Mouse (Mus musculus) forebrain, embryonic 12.5 days (tissue): Measurements from ENCODE around the gene St6galnac3. TPM values are rescaled to one million over a fixed set of nuclear protein-coding genes. Genes with fewer than 3 reads are reported as not detected.

Experiments
- ATAC-seq: fragments of 200-750 bp; cut with Nextera tagmentation; 2 replicates; pipeline ENCODE4 v1.8.0; 2017; ENCODE audit warnings: moderate TSS enrichment; ENCODE audit not compliant: low FRiP score
- H3K27ac ChIP-seq: fragments of 300-500 bp; sonication (generic); 2 replicates; pipeline ENCODE4 v1.5.1; 2016; ENCODE audit warnings: mild to moderate bottlenecking
- H3K27me3 ChIP-seq: fragments of 300-500 bp; sonication (generic); 2 replicates; pipeline ENCODE4 v1.6.1; 2016; ENCODE audit warnings: mild to moderate bottlenecking
- H3K36me3 ChIP-seq: fragments of 300-500 bp; sonication (generic); replicated peaks from 2 replicates; pipeline ENCODE4 v1.6.1; 2016; ENCODE audit warnings: mild to moderate bottlenecking
- H3K4me1 ChIP-seq: fragments of 300-500 bp; sonication (generic); 2 replicates; pipeline ENCODE4 v1.6.1; 2016
- H3K4me2 ChIP-seq: fragments of 300-500 bp; sonication (generic); 2 replicates; pipeline ENCODE4 v1.6.1; 2016; ENCODE audit warnings: mild to moderate bottlenecking, moderate library complexity
- H3K4me3 ChIP-seq: fragments of 300-500 bp; sonication (generic); replicated peaks from 2 replicates; pipeline ENCODE4 v1.5.1; 2016; ENCODE audit warnings: mild to moderate bottlenecking
- H3K9ac ChIP-seq: fragments of 300-500 bp; sonication (generic); 2 replicates; pipeline ENCODE4 v1.6.1; 2016; ENCODE audit warnings: mild to moderate bottlenecking
- H3K9me3 ChIP-seq: fragments of 300-500 bp; sonication (generic); 2 replicates; pipeline ENCODE4 v1.6.1; 2016
- WGBS: fragments of 180-500 bp; shearing (Covaris S2); methylation state at CpG from one replicate; pipeline ENCODE4 v1.1.7; 2016; 5-methylcytosine and 5-hydroxymethylcytosine counted together
- polyA plus RNA-seq: library from polyadenylated mRNA; unstranded; fragments of >200 nt; fragmentation: Nextera tagmentation; extraction: Ambion mirVana; gene quantifications from 2 replicates; pipeline ENCODE4 v1.2.1, GENCODE M21; 2016

St6galnac3 gene
- polyA plus RNA-seq, 1 experiment from 2014 or later, result 26.9 TPM

GRCm38 (mm10) chr3:153681720-153682119 lies 43.3 kb downstream of the St6galnac3 start:
- no peaks in the 10 kb centered on the region for H3K4me1 ChIP-seq
- H3K4me3 ChIP-seq, result no peak overlapping the region
- no peak for ATAC-seq
- WGBS, result 95% methylated on average over 9 of the region's 9 CpGs
- H3K9ac ChIP-seq, result no peak overlapping the region
- no peak overlapping the region for H3K27ac ChIP-seq
- no peaks in the 10 kb centered on the region for H3K27me3 ChIP-seq
- H3K36me3 ChIP-seq, result no peaks in the 10 kb centered on the region
- no peak overlapping the region for H3K4me2 ChIP-seq
- H3K9me3 ChIP-seq, result no peaks in the 10 kb centered on the region

GRCm38 (mm10) chr3:153675832-153676231 lies 49.1 kb downstream of the St6galnac3 start:
- peaks cover 19% of the 10 kb centered on the region for H3K4me1 ChIP-seq
- H3K27ac ChIP-seq, result 0 out of 2 replicates have a peak overlapping the region, but pooled peaks have one; percentile 8
- 3% methylated on average over 7 of the region's 7 CpGs for WGBS
- H3K4me3 ChIP-seq, result no peak overlapping the region
- H3K9ac ChIP-seq, result no peak overlapping the region
- no peaks in the 10 kb centered on the region for H3K36me3 ChIP-seq
- H3K4me2 ChIP-seq, result peak overlapping the region; percentile 28
- no peaks in the 10 kb centered on the region for H3K9me3 ChIP-seq
- no peaks in the 10 kb centered on the region for H3K27me3 ChIP-seq
- peak; percentile 75 for ATAC-seq

GRCm38 (mm10) chr3:153675073-153675472 lies 49.9 kb downstream of the St6galnac3 start:
- no peaks in the 10 kb centered on the region for H3K27me3 ChIP-seq
- peaks cover 19% of the 10 kb centered on the region for H3K4me1 ChIP-seq
- H3K9me3 ChIP-seq, result no peaks in the 10 kb centered on the region
- no peak overlapping the region for H3K4me2 ChIP-seq
- no peaks in the 10 kb centered on the region for H3K36me3 ChIP-seq
- WGBS, result 32% methylated on average over 12 of the region's 12 CpGs
- H3K9ac ChIP-seq, result no peak overlapping the region
- peak; percentile 42; the same call in 1 of the 2 replicates for ATAC-seq
- no peak overlapping the region for H3K27ac ChIP-seq
- no peak overlapping the region for H3K4me3 ChIP-seq

GRCm38 (mm10) chr3:153674359-153674758 lies 50.6 kb downstream of the St6galnac3 start:
- H3K27me3 ChIP-seq, result no peaks in the 10 kb centered on the region
- H3K4me3 ChIP-seq, result no peak overlapping the region
- no peaks in the 10 kb centered on the region for H3K36me3 ChIP-seq
- H3K9ac ChIP-seq, result no peak overlapping the region
- peaks cover 19% of the 10 kb centered on the region for H3K4me1 ChIP-seq
- no peak overlapping the region for H3K27ac ChIP-seq
- no peak for ATAC-seq
- H3K4me2 ChIP-seq, result no peak overlapping the region
- no peaks in the 10 kb centered on the region for H3K9me3 ChIP-seq
- WGBS, result 90% methylated on average over 8 of the region's 8 CpGs

GRCm38 (mm10) chr3:153673451-153673850 lies 51.5 kb downstream of the St6galnac3 start:
- peaks cover 24% of the 10 kb centered on the region for H3K4me1 ChIP-seq

GRCm38 (mm10) chr3:153670953-153671674 lies 53.9 kb downstream of the St6galnac3 start:
- WGBS, result 91% methylated on average over 10 of the region's 10 CpGs
- Histone ChIP-seq H3K9me3 (no peaks in the 10 kb centered on the region), H3K4me2 (no peak overlapping the region), H3K36me3 (no peaks in the 10 kb centered on the region), H3K4me3 (no peak overlapping the region), H3K9ac (no peak overlapping the region), H3K27me3 (no peaks in the 10 kb centered on the region), H3K4me1 (peaks cover 21% of the 10 kb centered on the region), H3K27ac (no peak overlapping the region)
- ATAC-seq, result no peak

More at GRCm38 (mm10) chr3:153673451-153673850, 51.5 kb downstream of the St6galnac3 start:
- ATAC-seq, result no peak
- Histone ChIP-seq H3K36me3 (no peaks in the 10 kb centered on the region), H3K27ac (no peak overlapping the region), H3K9ac (no peak overlapping the region), H3K27me3 (no peaks in the 10 kb centered on the region), H3K9me3 (no peaks in the 10 kb centered on the region), H3K4me3 (no peak overlapping the region), H3K4me2 (no peak overlapping the region)
- 88% methylated on average over 12 of the region's 12 CpGs for WGBS

- ATAC-seq, result no peak
- 92% methylated on average over 13 of the region's 13 CpGs for WGBS
- Histone ChIP-seq H3K4me2 (no peak overlapping the region), H3K9ac (no peak overlapping the region), H3K27ac (no peak overlapping the region), H3K4me1 (peaks cover 15% of the 10 kb centered on the region), H3K4me3 (no peak overlapping the region), H3K27me3 (no peaks in the 10 kb centered on the region), H3K9me3 (no peaks in the 10 kb centered on the region), H3K36me3 (no peaks in the 10 kb centered on the region)
These were observed 55.1 kb downstream of the St6galnac3 start for GRCm38 (mm10) chr3:153669737-153670435.

GRCm38 (mm10) chr3:153669329-153669728 lies 55.6 kb downstream of the St6galnac3 start:
- ATAC-seq, result no peak
- peaks cover 12% of the 10 kb centered on the region for H3K4me1 ChIP-seq

GRCm38 (mm10) chr3:153668447-153669290 lies 56.3 kb downstream of the St6galnac3 start:
- Histone ChIP-seq H3K4me1 (peaks cover 12% of the 10 kb centered on the region), H3K4me2 (no peak overlapping the region), H3K36me3 (no peaks in the 10 kb centered on the region), H3K4me3 (no peak overlapping the region), H3K27me3 (no peaks in the 10 kb centered on the region), H3K9ac (no peak overlapping the region), H3K27ac (no peak overlapping the region), H3K9me3 (no peaks in the 10 kb centered on the region)
- WGBS, result 72% methylated on average over 21 of the region's 21 CpGs
- ATAC-seq, result no peak; the same call in 1 of the 2 replicates

More at GRCm38 (mm10) chr3:153669329-153669728, 55.6 kb downstream of the St6galnac3 start:
- Histone ChIP-seq H3K9ac (no peak overlapping the region), H3K27me3 (no peaks in the 10 kb centered on the region), H3K9me3 (no peaks in the 10 kb centered on the region), H3K36me3 (no peaks in the 10 kb centered on the region), H3K27ac (no peak overlapping the region), H3K4me3 (no peak overlapping the region), H3K4me2 (no peak overlapping the region)
- 68% methylated on average over 8 of the region's 8 CpGs for WGBS

- H3K36me3 ChIP-seq, result no peaks in the 10 kb centered on the region
- no peak overlapping the region for H3K4me3 ChIP-seq
- ATAC-seq, result no peak
- no peak overlapping the region for H3K27ac ChIP-seq
- 89% methylated on average over 5 of the region's 5 CpGs for WGBS
- H3K9ac ChIP-seq, result no peak overlapping the region
- H3K27me3 ChIP-seq, result no peaks in the 10 kb centered on the region
- no peak overlapping the region for H3K4me2 ChIP-seq
- H3K9me3 ChIP-seq, result no peaks in the 10 kb centered on the region
- peaks cover 22% of the 10 kb centered on the region for H3K4me1 ChIP-seq
These were observed 60.3 kb downstream of the St6galnac3 start for GRCm38 (mm10) chr3:153664696-153665095.

- ATAC-seq, result no peak
- H3K27ac ChIP-seq, result no peak overlapping the region
- no peaks in the 10 kb centered on the region for H3K36me3 ChIP-seq
- 82% methylated on average over 10 of the region's 10 CpGs for WGBS
- no peak overlapping the region for H3K9ac ChIP-seq
- H3K4me2 ChIP-seq, result no peak overlapping the region
- peaks cover 28% of the 10 kb centered on the region for H3K4me1 ChIP-seq
- 0 out of 2 replicates have a peak, but pooled peaks cover 3% of the 10 kb centered on the region for H3K27me3 ChIP-seq
- H3K9me3 ChIP-seq, result no peaks in the 10 kb centered on the region
- H3K4me3 ChIP-seq, result no peak overlapping the region
These were observed 61.0 kb downstream of the St6galnac3 start for GRCm38 (mm10) chr3:153663841-153664427.

- Histone ChIP-seq H3K36me3 (no peaks in the 10 kb centered on the region), H3K9ac (no peak overlapping the region), H3K4me2 (no peak overlapping the region), H3K9me3 (no peaks in the 10 kb centered on the region), H3K27ac (no peak overlapping the region), H3K27me3 (0 out of 2 replicates have a peak, but pooled peaks cover 5% of the 10 kb centered on the region), H3K4me1 (peaks cover 21% of the 10 kb centered on the region), H3K4me3 (no peak overlapping the region)
- no peak for ATAC-seq
- 86% methylated on average over 9 of the region's 9 CpGs for WGBS
These were observed 62.2 kb downstream of the St6galnac3 start for GRCm38 (mm10) chr3:153662796-153663195.
